Mouse (Mus musculus) hindbrain, embryonic 13.5 days (tissue): ENCODE results near the gene Prlr. TPM values are rescaled to one million over a fixed set of nuclear protein-coding genes. Genes with fewer than 3 reads are reported as not detected.

Source experiments
- ATAC-seq: fragments of 200-750 bp; cut with Nextera tagmentation; 2 replicates; pipeline ENCODE4 v1.8.0; 2017; ENCODE audit warnings: moderate TSS enrichment; ENCODE audit not compliant: low FRiP score
- H3K27ac ChIP-seq: fragments of 300-500 bp; sonication (generic); 2 replicates; pipeline ENCODE4 v1.5.1; 2015; ENCODE audit warnings: inconsistent platforms, mild to moderate bottlenecking, moderate library complexity
- H3K27me3 ChIP-seq: fragments of 300-500 bp; sonication (generic); 2 replicates; pipeline ENCODE4 v1.6.1; 2015; ENCODE audit warnings: mild to moderate bottlenecking, inconsistent platforms
- H3K36me3 ChIP-seq: fragments of 300-500 bp; sonication (generic); 2 replicates; pipeline ENCODE4 v1.6.1; 2015; ENCODE audit warnings: mild to moderate bottlenecking, inconsistent platforms
- H3K4me1 ChIP-seq: fragments of 300-500 bp; sonication (generic); replicated peaks from 2 replicates; pipeline ENCODE4 v1.6.1; 2015; ENCODE audit warnings: inconsistent platforms
- H3K4me2 ChIP-seq: fragments of 300-500 bp; sonication (generic); 2 replicates; pipeline ENCODE4 v1.6.1; 2015; ENCODE audit warnings: inconsistent platforms, mild to moderate bottlenecking, moderate library complexity
- H3K4me3 ChIP-seq: fragments of 300-500 bp; sonication (generic); 2 replicates; pipeline ENCODE4 v1.5.1; 2015; ENCODE audit warnings: mild to moderate bottlenecking, inconsistent platforms
- H3K9ac ChIP-seq: fragments of 300-500 bp; sonication (generic); 2 replicates; pipeline ENCODE4 v1.6.1; 2015; ENCODE audit warnings: mild to moderate bottlenecking, inconsistent platforms
- H3K9me3 ChIP-seq: fragments of 300-500 bp; sonication (generic); 2 replicates; pipeline ENCODE4 v1.6.1; 2016; ENCODE audit warnings: inconsistent platforms
- WGBS: fragments of 180-500 bp; shearing (Covaris S2); methylation state at CpG from one replicate; pipeline ENCODE4 v1.1.7; 2015; 5-methylcytosine and 5-hydroxymethylcytosine counted together
- polyA plus RNA-seq: library from polyadenylated mRNA; unstranded; fragments of >200 nt; fragmentation: Nextera tagmentation; extraction: Ambion mirVana; gene quantifications from 2 replicates; pipeline ENCODE4 v1.2.1, GENCODE M21; 2015

Gene Prlr
- polyA plus RNA-seq, 1 experiment from 2014 or later: 0.75 TPM

DNA sequence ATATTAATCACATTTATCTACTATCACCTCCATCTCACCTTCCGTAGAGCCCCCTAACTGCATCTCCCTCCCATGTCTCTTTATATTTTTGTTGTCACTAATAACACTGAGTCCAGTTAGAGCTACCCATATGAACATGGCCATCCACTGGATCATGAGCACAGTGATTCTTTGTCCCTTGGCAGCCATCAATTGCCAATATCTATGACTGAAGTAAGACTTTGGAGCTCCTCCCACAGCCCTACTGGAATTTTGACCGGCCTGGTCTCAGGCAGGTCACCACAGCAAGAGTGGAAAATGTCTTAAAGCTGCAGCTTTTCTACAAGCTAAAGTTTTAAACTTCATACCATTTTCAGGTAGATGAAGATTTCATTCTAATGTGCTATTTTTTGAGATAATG is 189.3 kb downstream of the Prlr start:
- no peak overlapping the region for H3K9ac ChIP-seq
- no peak overlapping the region for H3K27ac ChIP-seq
- no peak for ATAC-seq
- WGBS: 88% methylated on average over 2 of the region's 2 CpGs
- H3K4me3 ChIP-seq: no peak overlapping the region
- no peaks in the 10 kb centered on the region for H3K27me3 ChIP-seq
- H3K4me2 ChIP-seq: no peak overlapping the region
- no peaks in the 10 kb centered on the region for H3K4me1 ChIP-seq
- H3K9me3 ChIP-seq: no peaks in the 10 kb centered on the region
- H3K36me3 ChIP-seq: no peaks in the 10 kb centered on the region

- no peaks in the 10 kb centered on the region for H3K27me3 ChIP-seq
- no peaks in the 10 kb centered on the region for H3K9me3 ChIP-seq
- H3K4me1 ChIP-seq: no peaks in the 10 kb centered on the region
- H3K36me3 ChIP-seq: no peaks in the 10 kb centered on the region
- no peak overlapping the region for H3K27ac ChIP-seq
- ATAC-seq: no peak
- no peak overlapping the region for H3K9ac ChIP-seq
- H3K4me3 ChIP-seq: no peak overlapping the region
- WGBS: 83% methylated on average over 3 of the region's 3 CpGs
- no peak overlapping the region for H3K4me2 ChIP-seq
Measured at GRCm38 (mm10) chr15:10375404-10375803, 198.4 kb downstream of the Prlr start.

DNA sequence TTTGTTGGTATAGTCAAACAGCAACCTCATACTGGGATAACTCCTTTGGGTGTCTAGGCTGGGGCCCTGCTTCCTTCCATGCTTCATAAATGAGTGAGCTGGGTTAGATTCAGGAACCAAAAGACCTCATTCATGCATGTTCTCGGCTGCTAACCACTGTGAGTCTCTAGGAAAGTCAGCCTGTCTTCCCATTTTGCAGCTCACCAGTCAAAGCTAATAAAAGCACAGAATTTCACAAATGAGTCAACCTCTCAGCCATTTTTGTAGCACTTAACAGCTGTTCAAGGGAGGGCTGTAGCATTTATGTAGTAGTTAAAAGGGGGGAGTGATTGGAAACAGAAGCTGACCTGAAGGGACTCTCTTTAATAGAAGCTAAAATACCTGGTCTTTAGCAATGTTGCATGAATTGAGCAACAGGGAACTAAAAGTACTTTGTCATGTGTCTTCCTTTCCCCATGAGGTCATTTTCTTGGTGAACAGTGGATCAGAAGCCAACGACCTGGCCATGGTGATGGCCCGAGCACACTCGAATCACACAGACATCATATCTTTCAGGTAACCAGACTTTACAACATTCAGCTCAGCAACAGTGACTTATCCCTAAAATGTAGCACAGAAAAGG is 201.4 kb downstream of the Prlr start:
- WGBS: 93% methylated on average over 4 of the region's 4 CpGs
- H3K27me3 ChIP-seq: no peaks in the 10 kb centered on the region
- ATAC-seq: no peak
- H3K27ac ChIP-seq: no peak overlapping the region
- no peaks in the 10 kb centered on the region for H3K9me3 ChIP-seq
- H3K4me3 ChIP-seq: no peak overlapping the region
- H3K4me1 ChIP-seq: no peaks in the 10 kb centered on the region
- no peaks in the 10 kb centered on the region for H3K36me3 ChIP-seq
- H3K4me2 ChIP-seq: no peak overlapping the region
- H3K9ac ChIP-seq: no peak overlapping the region

DNA sequence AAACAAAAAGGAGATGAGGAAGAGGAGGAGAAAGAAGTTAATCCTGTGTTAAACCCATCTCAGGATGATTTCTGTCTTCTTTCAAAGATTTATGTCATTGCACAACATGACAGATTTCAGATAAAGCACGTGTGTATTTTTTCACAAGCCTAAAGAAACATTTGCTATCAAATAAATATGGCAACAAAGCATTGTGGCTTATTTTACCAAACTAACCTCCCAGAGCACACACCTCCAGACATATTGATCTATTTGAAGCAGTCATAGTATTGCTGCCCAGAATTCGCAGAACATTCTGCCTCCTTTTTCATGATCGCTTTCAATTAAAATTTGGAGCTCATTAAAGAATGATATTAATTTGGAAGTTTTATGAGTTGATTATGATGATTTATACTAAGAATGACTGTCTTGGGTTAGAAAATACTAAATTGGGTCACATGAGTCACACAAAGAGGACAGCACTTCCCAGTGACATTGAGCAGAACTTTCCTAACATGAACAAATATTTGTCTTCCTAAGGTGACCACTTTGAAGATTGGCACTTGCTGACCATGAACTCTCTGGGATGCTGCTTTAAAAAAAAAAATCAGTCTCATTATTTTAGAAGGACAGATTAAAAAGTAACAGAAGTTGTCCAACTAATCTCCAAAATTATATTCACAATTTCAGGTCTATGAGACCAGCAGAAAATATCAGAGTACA is 202.9 kb downstream of the Prlr start:
- Histone ChIP-seq H3K36me3 (no peaks in the 10 kb centered on the region), H3K27me3 (no peaks in the 10 kb centered on the region), H3K4me3 (no peak overlapping the region), H3K27ac (no peak overlapping the region), H3K4me1 (no peaks in the 10 kb centered on the region), H3K9me3 (no peaks in the 10 kb centered on the region), H3K4me2 (no peak overlapping the region), H3K9ac (no peak overlapping the region)
- no peak for ATAC-seq
- 96% methylated on average over 3 of the region's 3 CpGs for WGBS

- Histone ChIP-seq H3K4me3 (no peak overlapping the region), H3K4me1 (no peaks in the 10 kb centered on the region), H3K9ac (no peak overlapping the region), H3K9me3 (no peaks in the 10 kb centered on the region), H3K27me3 (no peaks in the 10 kb centered on the region), H3K36me3 (no peaks in the 10 kb centered on the region), H3K27ac (no peak overlapping the region), H3K4me2 (no peak overlapping the region)
- ATAC-seq: no peak
- 84% methylated on average over 2 of the region's 2 CpGs for WGBS
Measured at GRCm38 (mm10) chr15:10387263-10387662, 210.2 kb downstream of the Prlr start.

Other genes with a start within 250 kb of the Prlr start
- not detected in 2 replicates for gene Gm21973, start 148.1 kb downstream of the Prlr start, polyA plus RNA-seq
- gene Agxt2, start 181.3 kb downstream of the Prlr start, polyA plus RNA-seq: not detected in 2 replicates